Mouse (Mus musculus) liver, embryonic 16.5 days (tissue): ENCODE measurements at regions not wholly inside any gene's neighbourhood (a gene's known extent, or its start where the extent isn't known, plus 50 kb on each side); places are given as distances from the start of the nearest gene placed in this dataset.

Experiments used
- ATAC-seq: fragments of 200-750 bp; cut with Nextera tagmentation; 2 replicates; pipeline ENCODE4 v1.8.0; 2017; ENCODE audit warnings: low read depth, mild to moderate bottlenecking, moderate number of reproducible peaks, moderate library complexity
- H3K27ac ChIP-seq: fragments of 300-500 bp; sonication (generic); 2 replicates; pipeline ENCODE4 v1.5.1; 2014; ENCODE audit warnings: mild to moderate bottlenecking, low read length
- H3K27me3 ChIP-seq: fragments of 300-500 bp; sonication (generic); 2 replicates; pipeline ENCODE4 v1.6.1; 2014; ENCODE audit warnings: low read depth, low read length, mixed read lengths; ENCODE audit not compliant: control insufficient read depth, insufficient read depth
- H3K36me3 ChIP-seq: fragments of 300-500 bp; sonication (generic); 2 replicates; pipeline ENCODE4 v1.6.1; 2014; ENCODE audit warnings: mild to moderate bottlenecking; ENCODE audit not compliant: control insufficient read depth, insufficient read depth
- H3K4me1 ChIP-seq: fragments of 300-500 bp; sonication (generic); 2 replicates; pipeline ENCODE4 v1.6.1; 2014; ENCODE audit warnings: low read depth, low read length, mixed read lengths; ENCODE audit not compliant: control insufficient read depth
- H3K4me2 ChIP-seq: fragments of 300-500 bp; sonication (generic); 2 replicates; pipeline ENCODE4 v1.6.1; 2014; ENCODE audit warnings: low read depth, low read length, mixed read lengths
- H3K4me3 ChIP-seq: fragments of 300-500 bp; sonication (generic); 2 replicates; pipeline ENCODE4 v1.5.1; 2014; ENCODE audit warnings: low read depth, mild to moderate bottlenecking, low read length
- H3K9ac ChIP-seq: fragments of 300-500 bp; sonication (generic); 2 replicates; pipeline ENCODE4 v1.6.1; 2014; ENCODE audit warnings: low read depth, low read length
- H3K9me3 ChIP-seq: fragments of 300-500 bp; sonication (generic); replicated peaks from 2 replicates; pipeline ENCODE4 v1.6.1; 2016; ENCODE audit warnings: low read length; ENCODE audit not compliant: control insufficient read depth
- WGBS: fragments of 180-500 bp; shearing (Covaris S2); extraction: QIAGEN DNeasy Blood & Tissue Kit; methylation state at CpG from one replicate; pipeline ENCODE4 v1.1.7; 2014; ENCODE audit not compliant: insufficient replicate concordance; 5-methylcytosine and 5-hydroxymethylcytosine counted together

GRCm38 (mm10) chr10:121150668-121151067, 116.9 kb downstream of the Wif1 start:
- no peak overlapping the region for H3K4me2 ChIP-seq
- no peak for ATAC-seq
- H3K27ac ChIP-seq = no peak overlapping the region
- H3K9ac ChIP-seq = no peak overlapping the region
- H3K9me3 ChIP-seq = no peaks in the 10 kb centered on the region
- no peaks in the 10 kb centered on the region for H3K36me3 ChIP-seq
- H3K27me3 ChIP-seq = no peaks in the 10 kb centered on the region
- no peaks in the 10 kb centered on the region for H3K4me1 ChIP-seq
- WGBS = 59% methylated on average over 9 of the region's 9 CpGs
- H3K4me3 ChIP-seq = no peak overlapping the region

GRCm38 (mm10) chr10:121153625-121154024, 119.9 kb downstream of the Wif1 start:
- no peaks in the 10 kb centered on the region for H3K9me3 ChIP-seq
- no peak for ATAC-seq
- H3K36me3 ChIP-seq = no peaks in the 10 kb centered on the region
- H3K4me1 ChIP-seq = no peaks in the 10 kb centered on the region
- 49% methylated on average over 4 of the region's 4 CpGs for WGBS
- H3K4me3 ChIP-seq = no peak overlapping the region
- H3K4me2 ChIP-seq = no peak overlapping the region
- H3K27ac ChIP-seq = no peak overlapping the region
- H3K27me3 ChIP-seq = no peaks in the 10 kb centered on the region
- no peak overlapping the region for H3K9ac ChIP-seq

DNA sequence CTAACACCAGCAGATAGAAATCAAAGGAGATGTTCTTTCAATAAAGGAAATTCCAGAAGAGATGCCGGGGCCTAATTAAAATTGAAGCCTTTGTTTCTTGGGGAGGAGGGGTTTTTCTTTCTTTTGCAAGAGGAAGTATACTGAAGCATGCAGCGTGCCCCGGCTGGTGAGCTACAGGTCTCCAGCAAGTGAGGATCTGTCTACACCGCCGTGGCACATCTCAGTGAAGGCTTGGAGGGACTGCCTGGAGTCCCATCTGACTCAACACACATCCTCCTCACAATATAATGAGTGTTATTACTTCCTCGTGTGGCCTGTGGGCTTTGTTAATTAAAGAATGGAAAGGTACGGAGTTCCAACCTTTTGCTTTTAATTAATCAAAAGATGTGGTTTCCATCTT, 126.7 kb downstream of the Wif1 start:
- Histone ChIP-seq H3K36me3 (no peaks in the 10 kb centered on the region), H3K4me3 (no peak overlapping the region), H3K9ac (no peak overlapping the region), H3K27me3 (no peaks in the 10 kb centered on the region), H3K9me3 (0 out of 2 replicates have a peak, but pooled peaks cover 2% of the 10 kb centered on the region), H3K27ac (no peak overlapping the region), H3K4me1 (no peaks in the 10 kb centered on the region), H3K4me2 (no peak overlapping the region)
- 51% methylated on average over 7 of the region's 7 CpGs for WGBS
- ATAC-seq = no peak

DNA sequence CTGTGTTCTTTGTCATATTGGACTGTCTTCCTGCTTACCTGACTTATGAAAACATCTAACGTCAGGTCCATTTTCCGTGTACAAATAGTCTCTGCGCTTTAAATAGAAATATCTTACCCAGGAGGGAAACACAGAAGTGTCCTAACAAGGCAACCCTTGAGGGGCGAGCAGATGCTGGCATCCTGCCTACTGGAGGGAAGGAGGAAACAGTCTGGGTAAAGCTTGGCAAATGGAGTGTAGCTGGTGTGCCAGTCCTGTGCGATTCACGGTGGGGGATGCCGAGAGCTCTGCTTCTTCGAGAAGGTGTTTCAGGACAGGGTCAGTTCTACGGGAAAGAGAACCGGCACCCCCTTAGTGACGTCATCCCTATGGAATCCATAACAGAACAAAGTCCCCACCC, 127.4 kb downstream of the Wif1 start:
- no peaks in the 10 kb centered on the region for H3K27me3 ChIP-seq
- H3K36me3 ChIP-seq = no peaks in the 10 kb centered on the region
- H3K4me2 ChIP-seq = no peak overlapping the region
- H3K9ac ChIP-seq = no peak overlapping the region
- ATAC-seq = no peak
- H3K9me3 ChIP-seq = 0 out of 2 replicates have a peak, but pooled peaks cover 2% of the 10 kb centered on the region
- 68% methylated on average over 11 of the region's 11 CpGs for WGBS
- no peak overlapping the region for H3K27ac ChIP-seq
- no peak overlapping the region for H3K4me3 ChIP-seq
- no peaks in the 10 kb centered on the region for H3K4me1 ChIP-seq

DNA sequence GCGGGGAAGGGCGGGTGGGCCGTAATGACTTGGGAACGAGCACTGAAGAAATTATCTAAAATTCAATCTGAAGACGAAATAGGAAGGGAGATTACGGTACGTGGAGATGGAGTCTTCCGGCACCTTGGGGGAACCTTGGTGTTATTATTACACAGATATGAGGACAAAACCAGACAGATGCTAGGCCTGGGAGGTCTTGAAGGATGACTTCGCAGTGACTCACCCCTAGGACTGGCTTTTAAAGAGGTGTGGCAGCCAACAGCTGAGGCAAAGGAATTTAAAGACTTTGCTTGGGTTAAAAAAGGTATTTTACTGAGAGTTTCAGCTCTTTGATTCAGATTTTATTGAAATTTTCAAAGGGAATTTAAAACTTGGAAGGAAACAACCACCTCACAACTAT, 140.3 kb downstream of the Wif1 start:
- H3K27ac ChIP-seq = no peak overlapping the region
- 74% methylated on average over 9 of the region's 9 CpGs for WGBS
- no peak overlapping the region for H3K4me3 ChIP-seq
- no peaks in the 10 kb centered on the region for H3K9me3 ChIP-seq
- no peak overlapping the region for H3K9ac ChIP-seq
- H3K4me1 ChIP-seq = no peaks in the 10 kb centered on the region
- ATAC-seq = no peak
- no peaks in the 10 kb centered on the region for H3K27me3 ChIP-seq
- H3K4me2 ChIP-seq = no peak overlapping the region
- H3K36me3 ChIP-seq = no peaks in the 10 kb centered on the region

DNA sequence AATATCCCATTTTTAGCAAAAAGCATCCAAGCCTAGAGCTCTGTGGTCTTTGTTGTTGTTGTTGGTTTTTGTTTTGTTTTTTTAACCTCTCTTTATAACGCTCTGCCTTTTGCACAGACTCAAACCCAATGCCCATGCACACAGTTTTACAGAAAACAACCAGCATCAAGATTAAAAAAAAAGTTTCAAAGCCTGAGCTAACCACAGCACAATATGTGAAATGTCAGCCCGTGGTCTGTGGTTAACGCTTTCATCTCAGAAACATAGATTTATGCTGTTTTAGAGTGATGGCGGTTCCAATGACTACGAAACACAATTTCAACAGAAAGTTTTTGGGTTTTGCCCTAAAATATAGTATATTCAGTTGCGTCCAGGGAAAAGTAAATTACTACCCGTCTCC, 155.4 kb downstream of the Wif1 start:
- Histone ChIP-seq H3K27ac (no peak overlapping the region), H3K36me3 (no peaks in the 10 kb centered on the region), H3K4me3 (no peak overlapping the region), H3K4me2 (no peak overlapping the region), H3K9me3 (no peaks in the 10 kb centered on the region), H3K4me1 (no peaks in the 10 kb centered on the region), H3K27me3 (no peaks in the 10 kb centered on the region), H3K9ac (no peak overlapping the region)
- WGBS = 47% methylated on average over 7 of the region's 7 CpGs
- ATAC-seq = no peak

DNA sequence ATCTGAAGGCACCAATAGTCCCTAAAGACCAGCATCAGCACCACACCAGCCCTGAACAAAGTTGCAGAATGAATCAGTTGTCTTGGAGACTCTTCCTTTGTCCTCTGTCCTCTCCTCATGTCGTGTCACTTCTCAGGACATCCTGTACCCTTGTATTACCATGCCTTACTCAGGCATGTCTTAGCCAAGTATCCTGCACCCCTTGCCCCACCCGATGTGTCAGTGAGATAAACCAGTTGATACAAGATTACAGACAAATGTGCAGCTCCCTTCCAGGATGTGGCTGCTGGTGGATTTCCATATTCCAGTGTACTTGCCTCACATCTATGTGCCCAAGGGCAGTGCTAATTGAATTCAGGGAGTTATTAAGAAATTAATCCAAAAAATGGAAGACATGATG, 151.8 kb downstream of the Tbc1d30 start:
- H3K9me3 ChIP-seq = no peaks in the 10 kb centered on the region
- H3K4me3 ChIP-seq = no peak overlapping the region
- H3K27ac ChIP-seq = no peak overlapping the region
- 32% methylated on average over 2 of the region's 2 CpGs for WGBS
- H3K4me1 ChIP-seq = no peaks in the 10 kb centered on the region
- no peak overlapping the region for H3K4me2 ChIP-seq
- no peak for ATAC-seq
- H3K27me3 ChIP-seq = no peaks in the 10 kb centered on the region
- H3K9ac ChIP-seq = no peak overlapping the region
- no peaks in the 10 kb centered on the region for H3K36me3 ChIP-seq

GRCm38 (mm10) chr10:121202531-121202930, 148.5 kb downstream of the Tbc1d30 start:
- no peaks in the 10 kb centered on the region for H3K27me3 ChIP-seq
- H3K4me3 ChIP-seq = no peak overlapping the region
- 74% methylated on average over 7 of the region's 7 CpGs for WGBS
- no peaks in the 10 kb centered on the region for H3K4me1 ChIP-seq
- no peaks in the 10 kb centered on the region for H3K9me3 ChIP-seq
- H3K27ac ChIP-seq = no peak overlapping the region
- H3K9ac ChIP-seq = no peak overlapping the region
- no peaks in the 10 kb centered on the region for H3K36me3 ChIP-seq
- no peak overlapping the region for H3K4me2 ChIP-seq
- no peak for ATAC-seq

DNA sequence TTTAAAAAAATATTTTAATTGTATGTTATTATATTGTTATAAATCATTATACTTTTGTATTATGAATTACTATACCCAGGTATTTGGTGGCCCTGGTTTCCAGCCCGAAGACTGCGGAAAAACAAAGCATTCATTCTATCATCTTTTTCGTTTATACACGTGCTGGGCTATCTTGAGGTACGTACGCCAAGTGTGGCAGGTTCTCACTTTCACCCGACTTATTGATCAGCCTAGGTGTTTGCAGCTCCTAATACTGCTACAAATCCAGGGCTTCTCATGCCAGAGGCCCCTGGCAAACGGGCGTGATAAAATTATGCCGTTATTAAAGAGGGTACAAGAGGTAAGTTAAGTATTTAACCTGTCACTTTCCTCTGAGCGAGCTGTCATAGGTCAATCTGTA, 145.5 kb downstream of the Tbc1d30 start:
- H3K9me3 ChIP-seq = no peaks in the 10 kb centered on the region
- no peak overlapping the region for H3K4me2 ChIP-seq
- H3K9ac ChIP-seq = no peak overlapping the region
- no peaks in the 10 kb centered on the region for H3K36me3 ChIP-seq
- no peaks in the 10 kb centered on the region for H3K27me3 ChIP-seq
- 70% methylated on average over 11 of the region's 11 CpGs for WGBS
- no peaks in the 10 kb centered on the region for H3K4me1 ChIP-seq
- H3K4me3 ChIP-seq = no peak overlapping the region
- no peak for ATAC-seq
- H3K27ac ChIP-seq = no peak overlapping the region
